Mouse (Mus musculus) kidney, postnatal 0 days (tissue): Measurements from ENCODE around the gene Gm20388. TPM values are rescaled to one million over a fixed set of nuclear protein-coding genes. Genes with fewer than 3 reads are reported as not detected.

ENCODE experiments used
- ATAC-seq: fragments of 200-750 bp; cut with Nextera tagmentation; replicated peaks from 2 replicates; pipeline ENCODE4 v1.8.0; 2017; ENCODE audit warnings: low read depth, moderate number of reproducible peaks, moderate TSS enrichment, moderate library complexity; ENCODE audit not compliant: low FRiP score
- DNase-seq: peaks from one replicate; pipeline ENCODE4 v3.0.0-alpha.2; 2016; ENCODE audit warnings: low spot score
- H3K27ac ChIP-seq: fragments of 300-500 bp; sonication (generic); 2 replicates; pipeline ENCODE4 v1.5.1; 2014; ENCODE audit warnings: mild to moderate bottlenecking
- H3K27me3 ChIP-seq: fragments of 300-500 bp; sonication (generic); 2 replicates; pipeline ENCODE4 v1.6.1; 2014; ENCODE audit warnings: low read length, mixed read lengths; ENCODE audit not compliant: insufficient read depth
- H3K36me3 ChIP-seq: fragments of 300-500 bp; sonication (generic); 2 replicates; pipeline ENCODE4 v1.6.1; 2014; ENCODE audit warnings: low read length, mixed read lengths; ENCODE audit not compliant: insufficient read depth
- H3K4me1 ChIP-seq: fragments of 300-500 bp; sonication (generic); replicated peaks from 2 replicates; pipeline ENCODE4 v1.6.1; 2014; ENCODE audit warnings: antibody characterized with exemption, low read length, mixed read lengths; ENCODE audit not compliant: insufficient read depth
- H3K4me2 ChIP-seq: fragments of 300-500 bp; sonication (generic); 2 replicates; pipeline ENCODE4 v1.6.1; 2014; ENCODE audit warnings: mild to moderate bottlenecking, low read length, moderate library complexity, mixed read lengths
- H3K4me3 ChIP-seq: fragments of 300-500 bp; sonication (generic); replicated peaks from 2 replicates; pipeline ENCODE4 v1.5.1; 2014; ENCODE audit warnings: low read depth, low read length
- H3K9ac ChIP-seq: fragments of 300-500 bp; sonication (generic); 2 replicates; pipeline ENCODE4 v1.6.1; 2014; ENCODE audit warnings: low read depth, low read length
- H3K9me3 ChIP-seq: fragments of 300-500 bp; sonication (generic); replicated peaks from 2 replicates; pipeline ENCODE4 v1.6.1; 2016; ENCODE audit warnings: low read length, inconsistent platforms, mixed read lengths
- CTCF ChIP-seq: IDR thresholded peaks from 2 replicates; pipeline ENCODE4 v1.5.1; 2016; ENCODE audit warnings: antibody characterized with exemption, low read depth, mild to moderate bottlenecking, moderate library complexity
- WGBS: fragments of 180-500 bp; shearing (Covaris S2); extraction: QIAGEN DNeasy Blood & Tissue Kit; methylation state at CpG from one replicate; pipeline ENCODE4 v1.1.7; 2014; 5-methylcytosine and 5-hydroxymethylcytosine counted together
- polyA plus RNA-seq: library from polyadenylated mRNA; unstranded; fragments of >200 nt; fragmentation: Nextera tagmentation; extraction: Ambion mirVana; gene quantifications from 2 replicates; pipeline ENCODE4 v1.2.1, GENCODE M21; 2015

The Gm20388 gene
- polyA plus RNA-seq, 1 experiment from 2014 or later = not detected

DNA sequence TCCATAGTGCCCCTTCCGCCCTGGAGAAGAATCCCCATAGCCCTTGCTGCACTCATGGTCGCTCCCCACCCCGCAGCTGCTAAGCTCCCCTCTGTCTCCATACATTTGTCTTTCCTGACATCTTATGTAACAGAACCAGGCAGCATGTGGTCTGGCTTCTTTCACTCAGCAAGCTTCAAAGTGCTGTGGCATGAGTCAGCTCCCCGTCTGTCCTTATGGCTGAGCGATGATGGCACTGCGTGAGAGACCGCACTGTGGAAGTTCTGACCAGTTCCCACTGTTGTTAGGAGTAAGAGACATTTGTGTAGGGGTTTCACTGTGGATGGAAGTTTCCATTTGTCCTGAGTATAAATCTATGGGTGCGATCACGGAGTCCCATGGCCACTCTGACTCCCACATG is 2270.8 kb downstream of the Gm20388 start:
- WGBS = 40% methylated on average over 9 of the region's 9 CpGs
- ATAC-seq (no peak), DNase-seq (peak; percentile 33)
- H3K4me1 ChIP-seq = no peaks in the 10 kb centered on the region
- no peak overlapping the region for H3K9ac ChIP-seq
- H3K27me3 ChIP-seq = no peaks in the 10 kb centered on the region
- H3K27ac ChIP-seq = no peak overlapping the region
- H3K36me3 ChIP-seq = no peaks in the 10 kb centered on the region
- TF ChIP-seq CTCF = no peak
- no peaks in the 10 kb centered on the region for H3K9me3 ChIP-seq
- no peak overlapping the region for H3K4me3 ChIP-seq
- H3K4me2 ChIP-seq = no peak overlapping the region

DNA sequence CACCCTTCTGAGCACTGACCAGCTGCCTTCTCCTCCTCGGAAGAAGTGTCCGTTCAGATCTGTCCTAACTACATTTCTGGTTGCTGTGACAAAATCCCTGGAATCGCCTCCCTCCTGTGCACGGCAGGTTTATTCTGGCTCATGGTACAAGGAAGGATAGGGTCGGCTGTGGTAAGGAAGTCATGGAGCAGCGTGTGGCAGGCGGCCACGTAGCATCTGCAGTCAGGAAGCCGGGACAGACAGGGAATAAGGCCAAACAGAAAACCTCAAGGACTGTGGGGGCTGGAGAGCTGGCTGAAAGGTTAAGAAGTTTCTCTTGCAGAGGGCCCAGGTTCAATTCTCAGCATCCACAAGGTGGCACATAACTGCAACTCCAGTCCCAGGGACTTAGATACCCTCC is 2271.3 kb downstream of the Gm20388 start:
- no peak overlapping the region for H3K9ac ChIP-seq
- no peaks in the 10 kb centered on the region for H3K36me3 ChIP-seq
- no peak overlapping the region for H3K27ac ChIP-seq
- 31% methylated on average over 9 of the region's 9 CpGs for WGBS
- DNase-seq (no peak), ATAC-seq (no peak)
- TF ChIP-seq CTCF = no peak
- H3K27me3 ChIP-seq = no peaks in the 10 kb centered on the region
- H3K4me1 ChIP-seq = no peaks in the 10 kb centered on the region
- H3K4me3 ChIP-seq = no peak overlapping the region
- H3K9me3 ChIP-seq = no peaks in the 10 kb centered on the region
- H3K4me2 ChIP-seq = no peak overlapping the region

DNA sequence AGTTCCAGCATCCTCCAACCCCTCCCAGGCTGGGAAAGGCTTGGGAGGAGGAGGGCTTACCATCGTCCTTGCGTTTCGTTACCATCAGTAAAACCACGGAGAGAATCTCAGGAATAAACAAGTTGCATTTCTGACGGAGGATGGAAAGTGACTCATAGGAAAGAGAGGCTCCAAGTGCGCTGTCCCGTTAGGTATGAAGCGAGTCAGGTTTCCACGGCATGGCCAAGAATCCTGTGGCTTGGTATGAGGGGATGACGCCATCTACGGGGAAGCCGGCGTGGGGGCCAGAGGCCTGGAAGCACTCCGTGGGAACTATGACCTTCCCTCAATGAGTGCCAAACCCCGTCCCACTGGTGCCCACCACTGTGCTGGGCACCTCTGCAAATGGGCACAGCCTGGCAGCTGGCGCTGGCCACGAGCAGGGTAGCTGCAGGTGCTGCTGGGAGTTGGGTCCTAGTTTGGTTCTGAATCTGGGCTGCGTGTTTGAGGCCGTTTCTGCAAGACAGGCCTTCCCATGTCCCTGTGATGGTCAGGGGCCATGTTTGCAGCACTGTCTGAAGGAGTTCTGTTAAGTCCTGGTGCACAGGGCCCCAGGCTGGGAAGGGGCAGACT is 2275.8 kb downstream of the Gm20388 start:
- Histone ChIP-seq H3K9ac (no peak overlapping the region), H3K4me2 (no peak overlapping the region), H3K27me3 (no peaks in the 10 kb centered on the region), H3K4me1 (no peaks in the 10 kb centered on the region), H3K4me3 (no peak overlapping the region), H3K27ac (no peak overlapping the region), H3K9me3 (no peaks in the 10 kb centered on the region), H3K36me3 (no peaks in the 10 kb centered on the region)
- WGBS = 93% methylated on average over 19 of the region's 19 CpGs
- TF ChIP-seq CTCF = no peak
- DNase-seq = no peak
- ATAC-seq = no peak

DNA sequence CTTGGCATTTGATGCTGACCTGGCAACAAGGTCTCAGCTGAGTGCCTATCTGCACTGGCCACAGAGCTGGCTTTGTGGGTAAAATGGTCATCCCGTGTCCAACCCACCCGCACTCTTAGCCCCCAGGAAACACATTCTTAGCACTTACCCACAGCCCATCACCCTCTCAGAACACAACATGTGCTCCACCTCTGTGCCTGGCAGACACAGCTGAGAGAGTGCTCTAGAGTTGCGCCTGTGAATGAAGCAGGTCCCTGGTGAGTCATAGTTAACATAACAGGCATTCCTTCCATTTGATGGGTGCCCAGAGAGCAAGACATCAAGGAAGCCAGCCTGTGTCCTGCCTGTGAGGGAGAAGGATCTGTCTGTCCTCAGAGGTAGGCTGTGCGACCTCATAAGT is 2276.6 kb downstream of the Gm20388 start:
- Histone ChIP-seq H3K4me1 (no peaks in the 10 kb centered on the region), H3K27me3 (no peaks in the 10 kb centered on the region), H3K4me2 (no peak overlapping the region), H3K9me3 (no peaks in the 10 kb centered on the region), H3K9ac (no peak overlapping the region), H3K27ac (no peak overlapping the region), H3K4me3 (no peak overlapping the region), H3K36me3 (no peaks in the 10 kb centered on the region)
- DNase-seq (no peak), ATAC-seq (no peak)
- WGBS = 80% methylated on average over 4 of the region's 4 CpGs
- TF ChIP-seq CTCF = no peak

DNA sequence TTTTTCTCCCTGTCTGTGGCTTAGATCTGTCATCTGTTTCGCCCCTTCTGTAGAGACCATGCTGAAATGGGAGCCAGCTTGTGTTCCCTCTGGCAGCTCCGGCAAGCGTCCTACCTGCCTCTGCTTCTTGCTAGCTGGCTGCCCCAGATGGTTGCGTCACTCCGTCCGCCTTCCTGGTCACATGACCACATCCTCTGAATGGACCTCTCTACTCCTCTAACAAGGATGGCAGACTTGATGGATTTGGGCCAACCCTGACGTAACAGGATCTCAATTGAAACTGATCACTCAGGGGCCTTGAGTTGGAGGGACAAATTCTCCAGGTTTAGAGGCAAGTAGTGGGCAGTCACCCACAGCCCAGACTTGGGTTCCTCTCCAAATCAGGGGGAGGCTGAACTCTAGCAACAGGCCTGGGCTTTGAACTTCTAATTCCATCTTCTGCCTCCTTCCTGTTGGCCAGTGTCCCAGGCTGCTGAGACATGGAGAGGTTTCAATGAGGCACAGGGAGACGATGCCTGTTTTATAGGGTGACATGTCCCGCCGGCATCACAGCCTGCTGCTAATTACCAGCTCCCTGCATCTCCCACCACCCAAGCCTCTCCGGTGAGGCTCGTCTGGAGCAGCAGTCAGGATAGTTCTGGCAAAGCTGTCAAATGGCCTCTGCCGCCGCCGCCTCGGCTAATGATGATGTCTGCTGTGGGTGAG is 2279.9 kb downstream of the Gm20388 start:
- ATAC-seq = no peak
- WGBS = 27% methylated on average over 16 of the region's 16 CpGs
- no peak overlapping the region for H3K27ac ChIP-seq
- no peak overlapping the region for H3K4me3 ChIP-seq
- no peaks in the 10 kb centered on the region for H3K27me3 ChIP-seq
- H3K9me3 ChIP-seq = no peaks in the 10 kb centered on the region
- peak; percentile 27 for DNase-seq
- H3K4me1 ChIP-seq = no peaks in the 10 kb centered on the region
- TF ChIP-seq CTCF = no peak
- H3K4me2 ChIP-seq = no peak overlapping the region
- no peak overlapping the region for H3K9ac ChIP-seq
- H3K36me3 ChIP-seq = no peaks in the 10 kb centered on the region

GRCm38 (mm10) chr8:122191054-122191376 is 2280.4 kb downstream of the Gm20388 start:
- no peak for DNase-seq
- no peak overlapping the region for H3K4me2 ChIP-seq
- no peak for ATAC-seq
- H3K9ac ChIP-seq = no peak overlapping the region
- WGBS = 54% methylated on average over 8 of the region's 8 CpGs
- no peaks in the 10 kb centered on the region for H3K27me3 ChIP-seq
- no peak overlapping the region for H3K4me3 ChIP-seq
- no peak for TF ChIP-seq CTCF
- no peak overlapping the region for H3K27ac ChIP-seq
- no peaks in the 10 kb centered on the region for H3K9me3 ChIP-seq
- H3K36me3 ChIP-seq = no peaks in the 10 kb centered on the region
- H3K4me1 ChIP-seq = no peaks in the 10 kb centered on the region
